Mouse (Mus musculus) embryo, embryonic 10.5 days (tissue): ENCODE data around the gene Ssu2.
A peak's percentile ranks its signal among the peaks of the same experiment; 100 is the strongest.

ENCODE experiments used
- DNase-seq: peaks from one replicate; pipeline ENCODE4 v3.0.0-alpha.2; 2015; ENCODE audit warnings: low spot score

The Ssu2 gene

GRCm38 (mm10) chr6:112387947-112388346, at the start of gene Ssu2:
Gene Ssu2 (minus strand): TSS chr6:112388023.
- DNase-seq: no peak

GRCm38 (mm10) chr6:112426018-112426732, 38.4 kb upstream of the Ssu2 start:
- DNase-seq: no peak

GRCm38 (mm10) chr6:112423746-112424501, 36.1 kb upstream of the Ssu2 start:
- DNase-seq: no peak

DNA sequence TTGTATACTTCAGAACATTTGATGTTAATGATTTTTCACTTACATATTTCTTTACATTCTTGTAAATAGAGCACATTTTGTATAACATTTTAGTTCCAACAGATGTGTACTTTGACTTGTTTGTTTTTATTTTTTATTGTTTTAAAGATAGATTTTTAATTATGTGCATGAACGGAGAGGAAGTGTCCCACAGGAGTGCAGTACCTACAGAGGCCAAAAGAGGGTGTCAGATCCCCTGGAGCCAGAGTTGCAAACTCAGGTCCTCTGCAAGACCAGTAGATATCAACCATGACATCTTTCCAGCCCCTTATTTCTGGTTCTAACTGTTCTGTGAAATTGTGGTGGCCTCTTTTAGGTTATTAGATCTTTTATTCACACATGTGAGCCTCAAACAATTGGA, 33.1 kb upstream of the Ssu2 start:
- DNase-seq: no peak

GRCm38 (mm10) chr6:112419333-112419732, 31.5 kb upstream of the Ssu2 start:
- DNase-seq: no peak

- DNase-seq: no peak
These were observed 16.3 kb upstream of the Ssu2 start for GRCm38 (mm10) chr6:112404111-112404510.

DNA sequence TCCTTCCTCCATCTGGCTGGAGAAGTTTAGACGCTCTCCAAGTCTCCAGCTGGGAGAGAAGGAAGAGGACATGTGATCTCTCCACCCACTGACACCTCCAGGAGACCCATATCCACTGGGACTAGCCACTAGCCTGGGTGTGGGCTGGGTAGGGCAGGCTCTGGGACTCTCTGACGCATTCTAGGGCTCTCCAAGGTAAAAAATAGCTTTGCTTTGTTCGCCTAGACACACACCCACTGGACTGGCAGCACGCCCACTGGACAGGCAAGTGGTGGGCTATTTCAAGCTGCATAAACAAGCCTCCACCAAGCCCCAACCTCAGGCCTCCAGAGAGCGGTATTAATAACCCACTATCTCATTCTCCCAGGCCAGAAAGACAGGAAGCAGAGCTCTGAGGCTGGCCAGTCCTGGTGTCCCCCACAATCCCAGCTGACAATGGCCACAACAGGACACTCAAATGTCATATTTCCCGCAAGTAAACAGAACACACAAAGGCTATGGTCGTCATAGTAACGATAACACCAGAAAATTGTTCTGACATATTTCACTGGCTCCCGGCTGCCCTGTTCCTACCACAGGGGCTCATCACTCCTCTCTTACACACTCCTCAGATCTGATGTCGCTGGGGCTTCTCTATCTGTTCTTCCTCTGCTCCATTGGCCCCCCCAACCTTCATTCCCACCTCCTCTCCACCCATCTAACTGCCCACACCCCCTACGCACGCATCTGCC, 14.3 kb upstream of the Ssu2 start:
- DNase-seq: peak; percentile 13

DNA sequence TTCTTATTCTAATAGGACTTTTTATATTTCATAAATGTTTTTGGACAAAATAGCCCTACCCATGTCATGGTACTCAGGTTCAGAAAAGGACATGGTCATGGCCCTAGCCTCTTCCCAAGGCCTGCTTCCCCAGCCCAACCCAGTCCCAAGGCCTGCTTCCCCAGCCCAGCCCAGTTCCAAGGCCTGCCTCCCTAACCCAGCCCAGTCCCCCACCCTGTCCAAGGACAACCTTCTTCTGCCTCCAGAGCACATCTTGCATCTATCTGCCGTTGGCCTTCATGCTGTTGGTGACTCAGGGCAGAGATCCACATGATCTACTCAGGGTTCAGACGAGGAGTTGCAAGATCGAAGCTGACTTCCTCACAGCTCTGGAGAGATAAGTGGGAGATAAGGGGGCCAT, 9.5 kb upstream of the Ssu2 start:
- DNase-seq: no peak

DNA sequence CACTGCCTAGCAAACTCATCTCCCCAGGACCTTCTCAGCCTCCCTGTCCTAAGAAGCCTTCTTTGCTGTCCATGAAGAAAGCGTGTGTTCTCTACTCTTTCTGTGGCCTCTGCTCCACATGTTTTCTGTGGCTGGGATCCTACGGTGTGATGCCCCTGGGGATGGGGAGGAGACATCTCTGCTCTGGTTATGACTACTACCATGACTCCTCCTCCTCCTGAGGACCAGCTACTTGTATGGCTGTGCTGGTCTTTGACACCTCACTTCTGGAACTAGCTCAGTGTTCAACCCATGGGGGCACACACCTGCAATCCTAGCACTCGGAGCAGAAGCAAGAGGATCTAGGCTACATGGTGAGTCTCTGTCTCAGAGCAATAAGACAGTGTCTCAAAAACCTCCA, 8.5 kb upstream of the Ssu2 start:
- DNase-seq: no peak

GRCm38 (mm10) chr6:112388385-112388784, 562 bp upstream of the Ssu2 start:
- no peak for DNase-seq

GRCm38 (mm10) chr6:112386260-112386659, 1.6 kb downstream of the Ssu2 start:
- no peak for DNase-seq

DNA sequence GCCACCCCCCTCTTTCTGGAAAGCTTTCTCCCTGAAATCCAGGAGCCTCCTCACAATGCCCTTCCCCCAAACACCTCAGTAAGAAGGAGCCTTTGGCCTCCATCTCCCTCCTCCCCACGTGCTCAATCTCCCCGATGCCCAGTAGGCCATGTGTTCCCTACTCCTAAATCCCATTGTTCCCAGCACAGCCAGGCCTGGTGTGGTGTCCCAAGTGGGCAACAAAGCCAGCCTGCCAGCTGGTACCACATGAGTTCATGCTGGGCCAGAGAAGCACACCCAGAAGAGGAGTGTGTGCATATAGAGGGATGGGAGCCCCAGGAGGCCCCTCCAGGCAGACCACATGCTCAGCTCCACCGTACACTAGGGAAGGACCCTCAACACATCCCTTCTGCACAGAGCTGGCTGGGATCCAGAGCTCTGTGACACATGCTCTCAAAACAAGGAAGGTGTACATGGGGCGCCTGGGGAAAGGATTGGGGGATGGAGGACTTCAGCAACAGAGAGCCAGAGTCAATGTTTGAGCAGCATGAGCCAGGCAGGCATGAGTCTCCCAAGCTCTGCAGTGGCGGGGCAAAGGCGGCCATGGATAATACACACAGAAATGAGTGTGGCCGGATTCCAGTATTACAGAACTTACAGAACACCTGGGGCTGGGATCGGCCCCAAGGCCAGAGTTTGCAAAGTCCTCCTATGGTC, 4.7 kb downstream of the Ssu2 start:
- no peak for DNase-seq

- no peak for DNase-seq
These were observed 8.8 kb downstream of the Ssu2 start for GRCm38 (mm10) chr6:112379054-112379453.

DNA sequence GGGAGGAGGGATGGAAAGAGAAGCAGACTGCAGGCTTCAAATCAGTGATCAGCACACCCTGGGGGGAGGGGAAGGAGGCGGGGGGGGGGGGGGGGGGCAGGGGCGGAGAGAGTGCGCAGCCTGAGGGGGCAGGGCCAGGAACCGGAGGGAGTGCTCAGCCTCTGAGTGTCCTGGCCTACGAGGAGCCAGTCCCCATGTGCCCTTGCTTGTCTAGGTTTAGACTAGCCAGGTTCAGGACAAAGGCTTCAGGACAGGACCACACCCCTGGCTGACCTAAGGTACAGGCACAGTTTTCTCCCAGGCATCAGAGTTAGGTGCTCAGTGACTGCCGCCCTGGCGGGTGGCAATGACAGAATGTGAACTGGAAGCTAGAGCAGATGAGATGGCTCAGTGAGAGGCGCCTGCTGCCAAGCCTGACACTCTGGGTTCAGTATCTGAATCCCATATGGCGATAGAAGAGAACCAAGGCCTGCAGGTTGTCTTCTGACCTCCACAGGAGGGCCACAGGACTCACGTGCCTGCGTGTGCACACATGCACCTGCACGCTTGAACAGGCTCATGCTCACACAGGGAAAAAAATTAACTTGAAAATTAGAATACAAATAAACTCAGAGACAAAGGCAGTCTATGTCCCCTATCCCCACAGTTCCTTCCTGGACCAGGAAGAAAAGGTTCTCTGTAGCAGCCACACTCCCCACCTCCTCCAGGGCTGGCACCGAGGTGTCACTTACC, 12.0 kb downstream of the Ssu2 start:
- no peak for DNase-seq

DNA sequence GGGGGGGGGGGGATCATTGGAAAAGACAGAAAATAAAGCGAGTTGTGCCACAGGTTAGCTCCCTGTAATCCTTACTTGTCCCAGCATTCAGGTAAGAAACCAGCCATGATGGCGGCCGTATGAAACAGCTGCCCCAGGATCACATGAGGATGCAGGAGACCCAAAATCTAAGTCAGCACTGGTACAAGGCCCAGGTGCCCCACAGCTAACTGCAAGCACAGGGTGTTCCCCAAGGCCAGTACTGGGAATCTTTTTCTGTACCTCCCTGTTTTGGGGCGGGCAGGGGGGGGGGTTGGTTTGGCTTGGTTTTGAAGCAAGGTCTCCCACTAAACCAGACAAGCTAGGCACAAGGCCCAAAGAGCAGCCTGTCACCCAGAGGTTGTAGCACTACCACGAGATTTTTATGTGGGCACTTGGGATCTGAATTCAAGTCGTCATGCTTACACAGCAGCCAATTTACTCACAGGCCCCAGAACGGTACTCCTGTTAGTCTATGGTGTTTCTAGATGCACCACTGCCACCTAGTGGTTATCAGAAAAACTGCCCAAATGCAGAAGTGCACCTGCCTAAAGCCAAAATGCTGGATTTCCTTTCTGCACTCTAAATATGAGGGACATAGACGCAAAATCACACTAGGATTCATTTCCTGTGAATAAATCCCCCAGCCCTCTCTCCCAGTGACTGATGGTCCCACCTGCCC, 13.8 kb downstream of the Ssu2 start:
- peak; percentile 82 for DNase-seq

GRCm38 (mm10) chr6:112365294-112365693, 22.5 kb downstream of the Ssu2 start:
- no peak for DNase-seq

DNA sequence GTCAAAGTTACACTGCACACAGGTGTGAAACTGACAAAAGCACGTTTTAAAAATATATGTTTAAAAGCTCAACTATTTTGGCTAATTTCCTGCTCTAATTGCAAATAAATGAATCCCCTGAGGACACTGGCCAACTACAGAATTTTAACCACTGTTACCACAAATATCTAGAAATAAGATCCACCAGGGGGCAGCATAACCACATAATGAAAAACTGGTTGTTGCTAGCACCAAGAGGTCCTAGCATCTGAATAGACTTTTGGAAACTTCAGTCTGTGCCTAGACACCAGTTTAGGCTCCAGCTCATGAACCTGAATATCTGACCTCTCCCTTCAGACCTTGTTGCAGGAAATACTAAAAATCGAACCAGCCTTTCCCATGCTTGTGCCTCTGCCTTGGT, 23.2 kb downstream of the Ssu2 start:
- DNase-seq: peak; percentile 84

DNA sequence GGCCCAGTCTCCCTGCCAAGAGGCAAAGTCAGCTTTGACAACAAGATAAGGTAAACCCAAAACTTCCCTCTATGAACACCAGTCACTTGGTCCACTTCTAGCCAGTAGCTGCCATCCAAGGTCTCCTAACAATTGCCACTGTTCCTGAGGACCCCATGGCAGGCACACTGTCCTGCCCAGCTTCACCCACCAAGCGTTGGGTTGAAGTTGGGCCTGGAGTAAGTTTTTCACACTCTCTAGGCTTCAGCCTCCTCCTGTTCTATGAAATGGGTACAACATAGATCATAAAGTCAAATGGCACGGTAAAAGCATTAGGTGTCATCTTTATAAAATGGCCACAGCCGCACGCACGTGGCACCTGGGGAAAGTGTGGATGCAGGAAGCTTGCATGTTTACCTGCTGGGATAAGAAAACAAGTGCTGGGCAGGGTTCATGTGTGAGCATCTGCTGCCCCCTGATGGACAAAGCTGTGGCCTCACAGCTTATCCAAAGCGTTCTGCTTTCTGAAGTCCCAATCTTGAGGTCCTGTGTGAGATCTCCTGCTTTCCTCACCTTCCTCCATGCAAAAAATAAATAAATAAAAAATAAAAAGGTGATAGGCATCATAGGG, 25.4 kb downstream of the Ssu2 start:
- peak; percentile 74 for DNase-seq

- DNase-seq: no peak
These were observed 27.1 kb downstream of the Ssu2 start for GRCm38 (mm10) chr6:112360676-112361075.

GRCm38 (mm10) chr6:112359341-112359740, 28.5 kb downstream of the Ssu2 start:
- no peak for DNase-seq

DNA sequence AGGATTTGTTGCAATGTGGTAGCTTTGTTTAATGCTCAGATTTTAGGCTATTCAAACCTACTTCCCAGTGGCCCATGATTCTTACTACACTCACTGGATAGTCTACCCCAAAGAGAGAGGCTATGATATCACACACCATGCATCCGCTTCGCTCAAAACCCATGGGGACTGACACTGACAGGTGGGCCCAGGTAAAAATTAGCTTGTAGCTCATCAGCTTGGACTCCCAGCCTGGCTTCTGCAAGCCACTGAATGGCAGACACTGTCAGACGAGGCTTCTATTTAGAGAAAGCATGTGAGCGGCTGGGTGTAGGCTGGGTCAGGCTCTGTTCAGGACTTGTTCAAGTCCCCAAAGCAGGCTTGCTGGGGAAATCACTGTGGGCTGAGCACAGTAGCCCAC, 37.4 kb downstream of the Ssu2 start:
- DNase-seq: no peak
